Mouse (Mus musculus) CH12.LX (cell line): ENCODE data around the gene Cytip. TPM values are rescaled to one million over a fixed set of nuclear protein-coding genes. Genes with fewer than 3 reads are reported as not detected.

Experiments used
- DNase-seq: peaks from one replicate; pipeline ENCODE4 v3.0.0-alpha.2; 2013; ENCODE audit errors: extremely low read depth
- H3K27ac ChIP-seq: 2 replicates; pipeline ENCODE4 v1.5.1; 2012; ENCODE audit warnings: low read depth, mild to moderate bottlenecking, control low read depth, moderate library complexity; ENCODE audit not compliant: insufficient read depth
- H3K27me3 ChIP-seq: replicated peaks from 2 replicates; pipeline ENCODE3; 2012; ENCODE audit warnings: inconsistent platforms
- H3K36me3 ChIP-seq, 2 experiments: replicated peaks in 1 of 2; 2 replicates each; pipeline versions ENCODE3 to v1.6.1; 2012; ENCODE audit warnings: inconsistent platforms in 1 of 2, low read length in 1 of 2, mild to moderate bottlenecking in 1 of 2, mixed read lengths in 1 of 2, moderate library complexity in 1 of 2; ENCODE audit not compliant: control insufficient read depth in 1 of 2, insufficient read depth in 1 of 2
- H3K4me1 ChIP-seq, 2 experiments: 2 replicates each; pipeline ENCODE4 v1.6.1; 2012; ENCODE audit warnings: inconsistent platforms in 1 of 2, moderate library complexity in 1 of 2; ENCODE audit not compliant: insufficient read depth in 2 of 2, control insufficient read depth in 1 of 2
- H3K4me2 ChIP-seq: 2 replicates; pipeline ENCODE4 v1.6.1; 2012; ENCODE audit warnings: low read depth, mild to moderate bottlenecking, control low read depth; ENCODE audit not compliant: poor library complexity, insufficient read depth, severe bottlenecking
- H3K4me3 ChIP-seq, 3 experiments: fragments of 150-350 bp in 1 of 3; sonication (generic) in 1 of 3; replicated peaks in 1 of 3; 2 replicates each; pipeline versions ENCODE3 to v1.5.1; 2011 to 2012; ENCODE audit warnings: low read depth in 2 of 3, low read length in 2 of 3, mild to moderate bottlenecking in 2 of 3, moderate library complexity in 2 of 3, control low read depth in 1 of 3, improper control_type of control experiment in 1 of 3, inconsistent platforms in 1 of 3, mixed read lengths in 1 of 3; ENCODE audit not compliant: poor library complexity in 1 of 3
- H3K79me2 ChIP-seq: replicated peaks from 2 replicates; pipeline ENCODE4 v1.6.1; 2012; ENCODE audit warnings: mild to moderate bottlenecking, moderate library complexity; ENCODE audit not compliant: control insufficient read depth, poor library complexity, insufficient read depth, severe bottlenecking; ENCODE audit errors: extremely low read depth
- H3K9ac ChIP-seq: 2 replicates; pipeline ENCODE4 v1.6.1; 2012; ENCODE audit warnings: low read depth, mild to moderate bottlenecking, control low read depth, moderate library complexity; ENCODE audit not compliant: insufficient read depth
- H3K9me3 ChIP-seq: replicated peaks from 2 replicates; pipeline ENCODE3; 2012; ENCODE audit warnings: low read length, inconsistent platforms, mixed read lengths
- CHD1 ChIP-seq: IDR thresholded peaks from 2 replicates; pipeline ENCODE4 v1.6.1; 2012; ENCODE audit warnings: low read depth, low read length, improper control_type of control experiment, inconsistent platforms
- CHD2 ChIP-seq: IDR thresholded peaks from 2 replicates; pipeline ENCODE4 v1.6.1; 2011; ENCODE audit warnings: low read length, improper control_type of control experiment
- CTCF ChIP-seq, 2 experiments: IDR thresholded peaks in 1 of 2; conservative IDR thresholded peaks in 1 of 2; 2 replicates each; pipeline ENCODE4 v1.5.1; 2011 to 2012; ENCODE audit warnings: low read depth in 2 of 2, low read length in 2 of 2, improper control_type of control experiment in 1 of 2, inconsistent platforms in 1 of 2, mild to moderate bottlenecking in 1 of 2, moderate library complexity in 1 of 2
- ELF1 ChIP-seq: IDR thresholded peaks from 2 replicates; pipeline ENCODE4 v1.6.1; 2014; ENCODE audit warnings: low read depth, mild to moderate bottlenecking, inconsistent platforms, low read length, improper control_type of control experiment
- EP300 ChIP-seq: IDR thresholded peaks from 2 replicates; pipeline ENCODE4 v1.6.1; 2011; ENCODE audit warnings: low read length, improper control_type of control experiment
- ETS1 ChIP-seq: conservative IDR thresholded peaks from 2 replicates; pipeline ENCODE4 v1.6.1; 2012; ENCODE audit warnings: low read depth, mild to moderate bottlenecking, inconsistent platforms, low read length, improper control_type of control experiment, moderate library complexity
- GABPA ChIP-seq: IDR thresholded peaks from 2 replicates; pipeline ENCODE4 v1.6.1; 2012; ENCODE audit warnings: low read depth, low read length, improper control_type of control experiment, inconsistent platforms; ENCODE audit not compliant: insufficient replicate concordance
- HCFC1 ChIP-seq: IDR thresholded peaks from 2 replicates; pipeline ENCODE4 v1.6.1; 2012; ENCODE audit warnings: low read depth, mild to moderate bottlenecking, inconsistent platforms, low read length, improper control_type of control experiment
- IRF4 ChIP-seq: IDR thresholded peaks from 2 replicates; pipeline ENCODE4 v1.6.1; 2014; ENCODE audit warnings: low read depth, mild to moderate bottlenecking, inconsistent platforms, low read length, improper control_type of control experiment
- JUND ChIP-seq: conservative IDR thresholded peaks from 2 replicates; pipeline ENCODE4 v1.6.1; 2011; ENCODE audit warnings: low read depth, low read length, improper control_type of control experiment
- KAT2A ChIP-seq: IDR thresholded peaks from 2 replicates; pipeline ENCODE4 v1.6.1; 2012; ENCODE audit warnings: low read length, improper control_type of control experiment, inconsistent platforms; ENCODE audit not compliant: insufficient replicate concordance
- MAZ ChIP-seq: IDR thresholded peaks from 2 replicates; pipeline ENCODE4 v1.6.1; 2012; ENCODE audit warnings: low read depth, mild to moderate bottlenecking, inconsistent platforms, low read length, improper control_type of control experiment, moderate library complexity
- MEF2A ChIP-seq: IDR thresholded peaks from 2 replicates; pipeline ENCODE4 v1.6.1; 2014; ENCODE audit warnings: low read depth, mild to moderate bottlenecking, inconsistent platforms, low read length, improper control_type of control experiment, borderline replicate concordance
- MYC ChIP-seq: IDR thresholded peaks from 2 replicates; pipeline ENCODE4 v1.6.1; 2011; ENCODE audit warnings: low read depth, mild to moderate bottlenecking, improper control_type of control experiment, low read length
- POLR2A ChIP-seq: IDR thresholded peaks from 2 replicates; pipeline ENCODE4 v1.6.1; 2011; ENCODE audit warnings: low read depth, mild to moderate bottlenecking, improper control_type of control experiment, low read length
- RAD21 ChIP-seq: IDR thresholded peaks from 2 replicates; pipeline ENCODE4 v1.6.1; 2011; ENCODE audit warnings: low read depth, mild to moderate bottlenecking, low read length, improper control_type of control experiment, moderate library complexity
- RCOR1 ChIP-seq: conservative IDR thresholded peaks from 2 replicates; pipeline ENCODE4 v1.6.1; 2012; ENCODE audit warnings: low read depth, mild to moderate bottlenecking, inconsistent platforms, low read length, improper control_type of control experiment
- SIN3A ChIP-seq: IDR thresholded peaks from 2 replicates; pipeline ENCODE4 v1.6.1; 2012; ENCODE audit warnings: low read length, improper control_type of control experiment, inconsistent platforms
- SMC3 ChIP-seq: IDR thresholded peaks from 2 replicates; pipeline ENCODE4 v1.6.1; 2011; ENCODE audit warnings: low read depth, low read length, improper control_type of control experiment
- TBP ChIP-seq: conservative IDR thresholded peaks from 2 replicates; pipeline ENCODE4 v1.6.1; 2011; ENCODE audit warnings: low read depth, low read length, improper control_type of control experiment
- TCF12 ChIP-seq: IDR thresholded peaks from 2 replicates; pipeline ENCODE4 v1.6.1; 2014; ENCODE audit warnings: low read depth, mild to moderate bottlenecking, inconsistent platforms, low read length, improper control_type of control experiment
- ZC3H11A ChIP-seq: IDR thresholded peaks from 2 replicates; pipeline ENCODE4 v1.6.1; 2012; ENCODE audit warnings: low read depth, mild to moderate bottlenecking, inconsistent platforms, low read length, improper control_type of control experiment
- ZNF384 ChIP-seq: IDR thresholded peaks from 2 replicates; pipeline ENCODE4 v1.6.1; 2012; ENCODE audit warnings: low read depth, low read length, improper control_type of control experiment, inconsistent platforms
- dilution Hi-C: fragments of 300-500 bp; cut with MboI; formaldehyde crosslinking; loops from 2 replicates; pipeline ENCODE4 v1.14.3; 2020; ENCODE audit warnings: low sequenced_read_pairs; ENCODE audit not compliant: extremely low pct_unique_long_range_greater_than_20kb, extremely low pct_ligation_motif_present
- in situ Hi-C: fragments of 300-500 bp; cut with MboI; formaldehyde crosslinking; loops from 3 replicates; pipeline ENCODE4 v1.14.3; 2019; ENCODE audit warnings: low sequenced_read_pairs, low pct_ligation_motif_present, low pct_unique_long_range_greater_than_20kb, mixed read lengths
- polyA plus RNA-seq: library from polyadenylated mRNA; unstranded; fragments of >175 nt; gene quantifications from 2 replicates; pipeline ENCODE4 v1.2.1, GENCODE M21; 2012; ENCODE audit warnings: low read depth; ENCODE audit not compliant: insufficient read length
- total RNA-seq, 2 experiments: library from RNA; depleted of rRNA; stranded (reverse); fragments of 300-350 nt in 1 of 2; fragments of >200 nt in 1 of 2; gene quantifications; 2 replicates each; pipeline ENCODE4 v1.2.3; 2012 to 2014

Gene Cytip
- total and polyA plus RNA-seq, 3 experiments = 43.1 to 61.3 (median 55.9) TPM

DNA sequence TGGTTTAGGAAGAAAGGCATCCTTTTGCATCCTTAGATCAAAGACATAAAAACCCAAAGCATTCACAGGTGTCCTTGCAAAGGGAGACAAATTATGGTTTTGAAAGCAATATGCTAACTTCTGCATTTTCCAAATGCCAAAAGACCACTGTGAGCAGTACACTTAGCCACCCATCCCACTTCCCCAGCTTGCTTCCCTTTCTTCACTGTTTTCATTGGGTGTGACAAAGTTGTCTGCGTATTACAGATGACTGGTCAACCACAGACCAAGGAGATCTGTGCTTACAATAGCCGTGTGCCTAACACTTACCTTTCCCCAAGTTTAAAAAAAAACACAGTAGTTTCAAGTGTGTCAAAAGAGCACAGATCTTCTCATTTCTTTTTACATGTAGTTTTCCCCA lies 11.7 kb downstream of the Cytip start (continued):
- TF ChIP-seq MAZ (no peak), TCF12 (peak; percentile 55; the same call in 1 of the 2 replicates), MYC (0 out of 2 replicates have a peak, but pooled peaks have one; percentile 21), TBP (no peak)

DNA sequence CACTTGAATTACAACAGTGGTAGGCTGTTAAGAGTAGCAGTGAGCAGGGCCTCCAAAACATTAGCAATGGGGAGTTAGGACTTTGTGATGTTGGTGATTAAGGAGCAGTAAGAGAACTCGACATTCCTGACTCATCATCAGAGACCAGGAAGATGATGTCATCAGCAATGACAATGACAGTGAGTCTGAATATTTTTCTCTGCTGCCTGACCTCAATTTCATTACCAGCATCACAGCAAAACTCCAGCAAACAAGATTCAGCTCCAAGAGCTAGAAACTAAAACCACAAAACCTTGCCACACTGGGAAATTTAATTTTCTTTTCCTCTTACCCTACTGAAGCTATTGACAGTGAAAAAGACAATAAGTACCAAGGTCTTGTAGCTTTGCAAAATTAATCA lies 14.6 kb downstream of the Cytip start:
- no peak overlapping the region for H3K4me3 ChIP-seq
- no peak for DNase-seq
- TF ChIP-seq SIN3A (no peak), ETS1 (no peak), MYC (no peak), POLR2A (no peak), RCOR1 (no peak), CHD2 (no peak), ELF1 (no peak), GABPA (no peak), CHD1 (no peak), ZC3H11A (no peak)
- in situ Hi-C loops (loop anchor here (5.0 to 25.0 kb wide), 3 partner anchors 107 to 282 kb away; partner anchors contain the start of gene Gm17409), dilution Hi-C loops (no loop called here)
- no peaks in the 10 kb centered on the region for H3K27me3 ChIP-seq
- H3K79me2 ChIP-seq = no peaks in the 10 kb centered on the region
- H3K9me3 ChIP-seq = no peaks in the 10 kb centered on the region
- peaks cover 17 to 39% of the 10 kb centered on the region in 2 experiments for H3K4me1 ChIP-seq
- no peak overlapping the region for H3K27ac ChIP-seq
- H3K9ac ChIP-seq = no peak overlapping the region
- no peaks in the 10 kb centered on the region for H3K36me3 ChIP-seq
- no peak overlapping the region for H3K4me2 ChIP-seq

DNA sequence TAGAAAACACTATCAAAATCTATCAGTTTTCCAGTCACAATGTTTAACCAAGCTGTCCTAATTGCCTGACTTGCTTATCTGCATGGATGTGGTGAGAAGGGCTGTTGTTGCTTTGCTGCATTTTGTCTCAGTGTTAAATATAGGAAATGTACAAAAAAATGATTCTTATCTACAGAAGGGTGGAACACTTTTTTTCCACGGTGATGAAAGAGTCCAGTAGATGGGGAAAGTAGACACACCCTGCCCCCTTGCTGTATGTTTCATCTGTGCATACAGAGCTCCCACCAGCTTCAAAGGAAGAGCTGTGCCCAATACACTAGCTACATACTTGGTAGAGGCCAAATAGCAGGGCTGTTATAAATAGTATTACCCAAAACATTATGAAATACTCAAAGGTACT lies 16.3 kb downstream of the Cytip start:
- H3K4me1 ChIP-seq = peaks cover 14 to 22% of the 10 kb centered on the region in 2 experiments
- no peaks in the 10 kb centered on the region for H3K9me3 ChIP-seq
- TF ChIP-seq ZC3H11A (peak; percentile 47), HCFC1 (no peak), JUND (no peak), KAT2A (no peak), IRF4 (no peak; the same call in 1 of the 2 replicates), EP300 (0 out of 2 replicates have a peak, but pooled peaks have one; percentile 25), MEF2A (peak; percentile 52; the same call in 1 of the 2 replicates), TCF12 (0 out of 2 replicates have a peak, but pooled peaks have one; percentile 15), RAD21 (peak; percentile 67), ZNF384 (peak; percentile 77), CTCF (conservative IDR thresholded peaks at IDR 0.05 in 1 of 2, IDR thresholded peaks at IDR 0.05 in 1 of 2; ENCODE audit: low read depth in 2 of 2, low read length in 2 of 2) (peak in 1 of 2 experiments; percentile 60; a peak in 2 of 4 replicates), SMC3 (peak; percentile 71), CHD1 (0 out of 2 replicates have a peak, but pooled peaks have one; percentile 45)
- in situ Hi-C loops (loop anchor here (25.0 kb wide), 2 partner anchors 108 to 283 kb away; partner anchors contain the start of gene Gm17409), dilution Hi-C loops (no loop called here)
- H3K27ac ChIP-seq = no peak overlapping the region
- no peak overlapping the region for H3K4me3 ChIP-seq
- H3K4me2 ChIP-seq = peak overlapping the region; percentile 21
- H3K36me3 ChIP-seq = no peaks in the 10 kb centered on the region
- H3K9ac ChIP-seq = no peak overlapping the region
- DNase-seq = no peak
- no peaks in the 10 kb centered on the region for H3K27me3 ChIP-seq
- no peaks in the 10 kb centered on the region for H3K79me2 ChIP-seq
